Mouse (Mus musculus) ES-E14 (cell line): ENCODE measurements around the gene Rad23b. TPM values are rescaled to one million over a fixed set of nuclear protein-coding genes. Genes with fewer than 3 reads are reported as not detected.
A peak's percentile ranks its signal among the peaks of the same experiment; 100 is the strongest.

Source experiments
- DNase-seq: peaks from one replicate; pipeline ENCODE4 v3.0.0-alpha.2; 2013; ENCODE audit warnings: low read depth, low spot score
- H3K27ac ChIP-seq: 2 replicates; pipeline ENCODE4 v1.5.1; 2012; ENCODE audit warnings: low read depth, mild to moderate bottlenecking, low read length, moderate library complexity, mixed read lengths; ENCODE audit not compliant: poor library complexity, insufficient read depth, severe bottlenecking
- H3K36me3 ChIP-seq: 2 replicates; pipeline ENCODE4 v1.6.1; 2012; ENCODE audit warnings: mild to moderate bottlenecking, low read length, moderate library complexity, mixed read lengths; ENCODE audit not compliant: control insufficient read depth, poor library complexity, insufficient read depth, severe bottlenecking
- H3K4me1 ChIP-seq, 2 experiments: fragments of 150-350 bp in 1 of 2; sonication (generic) in 1 of 2; 2 replicates each; pipeline ENCODE4 v1.6.1; 2012; ENCODE audit warnings: low read length in 2 of 2, mild to moderate bottlenecking in 1 of 2, mixed read lengths in 1 of 2; ENCODE audit not compliant: control insufficient read depth in 2 of 2, insufficient read depth in 2 of 2, poor library complexity in 1 of 2
- H3K4me3 ChIP-seq, 2 experiments: fragments of 150-350 bp in 1 of 2; sonication (generic) in 1 of 2; 2 replicates each; pipeline ENCODE4 v1.5.1; 2012; ENCODE audit warnings: low read length in 2 of 2, low read depth in 1 of 2, mild to moderate bottlenecking in 1 of 2, mixed read lengths in 1 of 2; ENCODE audit not compliant: insufficient read depth in 1 of 2, poor library complexity in 1 of 2, severe bottlenecking in 1 of 2
- H3K9ac ChIP-seq: 2 replicates; pipeline ENCODE4 v1.6.1; 2012; ENCODE audit warnings: low read depth, mild to moderate bottlenecking, low read length, mixed read lengths; ENCODE audit not compliant: poor library complexity, insufficient read depth, severe bottlenecking
- H3K9me3 ChIP-seq: fragments of 150-350 bp; sonication (generic); 2 replicates; pipeline ENCODE4 v1.6.1; 2012; ENCODE audit warnings: low read depth, mild to moderate bottlenecking, low read length; ENCODE audit not compliant: control insufficient read depth, insufficient read depth
- CHD2 ChIP-seq: IDR thresholded peaks from 2 replicates; pipeline ENCODE4 v1.6.1; 2014; ENCODE audit warnings: mild to moderate bottlenecking, low read depth, low read length, inconsistent platforms
- HCFC1 ChIP-seq: IDR thresholded peaks from 2 replicates; pipeline ENCODE4 v1.6.1; 2012; ENCODE audit warnings: low read length, inconsistent platforms, borderline replicate concordance; ENCODE audit not compliant: insufficient read depth
- MAFK ChIP-seq: IDR thresholded peaks from 2 replicates; pipeline ENCODE4 v1.6.1; 2014; ENCODE audit warnings: mild to moderate bottlenecking, low read depth, low read length, inconsistent platforms; ENCODE audit not compliant: insufficient read depth
- ZC3H11A ChIP-seq: IDR thresholded peaks from 2 replicates; pipeline ENCODE4 v1.6.1; 2012; ENCODE audit warnings: low read depth, mild to moderate bottlenecking, inconsistent platforms, low read length, borderline replicate concordance
- ZNF384 ChIP-seq: IDR thresholded peaks from 2 replicates; pipeline ENCODE4 v1.6.1; 2012; ENCODE audit warnings: low read depth, low read length, inconsistent platforms
- in situ Hi-C, 2 experiments: fragments of 600-800 bp; cut with MboI; formaldehyde crosslinking; loops; one replicate each; pipeline ENCODE4 v1.15.1; 2025; ENCODE audit warnings: low sequenced_read_pairs in 2 of 2, inconsistent platforms in 1 of 2; ENCODE audit not compliant: unreplicated experiment in 2 of 2
- total RNA-seq: library from RNA; depleted of rRNA; stranded (reverse); fragments of 300-350 nt; gene quantifications from 2 replicates; pipeline ENCODE4 v1.2.3, GENCODE M21; 2012

Gene Rad23b
- total RNA-seq, 1 experiment, result 188 TPM

- DNase-seq, result no peak
- TF ChIP-seq MAFK (no peak), ZNF384 (no peak), ZC3H11A (no peak), CHD2 (no peak), HCFC1 (no peak)
- no peak overlapping the region for H3K4me3 ChIP-seq
- no peak overlapping the region for H3K27ac ChIP-seq
- no peaks in the 10 kb centered on the region for H3K9me3 ChIP-seq
- H3K9ac ChIP-seq, result no peak overlapping the region
- in situ Hi-C loops, result no loop called here
- H3K4me1 ChIP-seq, result peaks cover 0 to 4% of the 10 kb centered on the region in 2 experiments; a peak in 1 of 4 replicates
- peaks cover 30% of the 10 kb centered on the region for H3K36me3 ChIP-seq
Observed at GRCm38 (mm10) chr4:55382350-55382749, 32.5 kb downstream of the Rad23b start.

DNA sequence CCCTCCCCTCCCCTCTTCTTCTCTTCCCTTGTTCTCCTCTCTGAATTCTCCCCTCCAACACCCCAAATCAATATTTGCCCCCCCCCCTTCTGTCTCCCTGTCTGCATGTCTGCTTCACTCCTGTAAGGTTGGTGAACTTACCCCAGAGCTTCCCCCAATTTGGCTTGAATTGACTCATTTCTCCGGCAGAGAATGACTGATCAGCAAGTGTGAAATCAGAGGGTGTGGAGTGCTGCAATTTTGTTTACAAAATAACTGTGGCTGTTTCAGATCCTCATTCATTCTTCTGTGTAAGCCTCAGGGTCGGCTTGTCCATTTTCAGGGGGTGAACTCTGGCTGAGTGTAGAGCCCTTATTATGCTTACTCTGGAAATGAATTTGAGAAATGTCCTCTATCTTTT is 36.9 kb downstream of the Rad23b start:
- Histone ChIP-seq H3K9ac (no peak overlapping the region), H3K9me3 (no peaks in the 10 kb centered on the region), H3K36me3 (peaks cover 24% of the 10 kb centered on the region), H3K4me3 (no peak overlapping the region), H3K4me1 (peaks cover 0 to 4% of the 10 kb centered on the region in 2 experiments; a peak in 1 of 4 replicates), H3K27ac (no peak overlapping the region)
- no peak for DNase-seq
- in situ Hi-C loops, result no loop called here
- TF ChIP-seq HCFC1, result no peak
- no peak for TF ChIP-seq ZNF384
- no peak for TF ChIP-seq MAFK
- no peak for TF ChIP-seq CHD2
- TF ChIP-seq ZC3H11A, result no peak

DNA sequence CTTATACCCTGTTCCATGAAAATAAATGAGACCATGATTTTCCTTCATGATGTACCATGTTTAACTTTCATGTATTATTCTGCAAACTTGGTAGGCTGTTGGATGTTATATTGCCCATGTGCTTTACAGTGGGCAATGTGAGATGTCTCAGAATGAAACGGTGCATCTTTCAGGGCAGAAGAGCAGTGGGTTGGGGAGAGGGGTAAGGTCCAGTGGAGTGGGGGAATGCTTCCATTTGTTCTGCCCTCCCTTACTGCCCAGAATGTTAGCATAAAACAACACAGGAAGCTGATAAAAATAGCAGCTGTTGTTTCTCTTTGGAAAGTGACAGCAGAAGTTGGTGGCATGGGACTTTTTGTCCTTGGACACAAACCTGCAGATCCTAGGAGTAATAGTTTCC is 41.6 kb downstream of the Rad23b start:
- H3K27ac ChIP-seq, result no peak overlapping the region
- H3K9me3 ChIP-seq, result no peaks in the 10 kb centered on the region
- H3K4me3 ChIP-seq, result no peak overlapping the region
- H3K36me3 ChIP-seq, result peaks cover 11% of the 10 kb centered on the region
- H3K4me1 ChIP-seq, result no peaks in the 10 kb centered on the region
- in situ Hi-C loops, result no loop called here
- no peak overlapping the region for H3K9ac ChIP-seq
- TF ChIP-seq MAFK (no peak), HCFC1 (no peak), CHD2 (no peak), ZC3H11A (no peak), ZNF384 (no peak)
- DNase-seq, result no peak

GRCm38 (mm10) chr4:55392445-55392844 is 42.6 kb downstream of the Rad23b start:
- DNase-seq, result no peak
- Histone ChIP-seq H3K4me1 (no peaks in the 10 kb centered on the region), H3K4me3 (no peak overlapping the region), H3K36me3 (peaks cover 7% of the 10 kb centered on the region), H3K27ac (no peak overlapping the region), H3K9ac (no peak overlapping the region), H3K9me3 (no peaks in the 10 kb centered on the region)
- TF ChIP-seq HCFC1 (no peak), MAFK (no peak), CHD2 (no peak), ZC3H11A (no peak), ZNF384 (no peak)
- in situ Hi-C loops, result no loop called here

- H3K9me3 ChIP-seq, result no peaks in the 10 kb centered on the region
- H3K4me1 ChIP-seq, result peaks cover 2% of the 10 kb centered on the region in 2 experiments; a peak in 1 of 4 replicates
- H3K36me3 ChIP-seq, result no peaks in the 10 kb centered on the region
- TF ChIP-seq ZNF384 (no peak), HCFC1 (no peak), MAFK (no peak), ZC3H11A (no peak; the same call in 1 of the 2 replicates), CHD2 (no peak)
- DNase-seq, result peak; percentile 62
- H3K27ac ChIP-seq, result no peak overlapping the region
- H3K4me3 ChIP-seq, result peak overlapping the region; percentile 42 to 60
- H3K9ac ChIP-seq, result peak overlapping the region; percentile 54
- in situ Hi-C loops, result no loop called here
Observed at GRCm38 (mm10) chr4:55397911-55398762, 48.3 kb downstream of the Rad23b start.
